In the genomic region with DNA sequence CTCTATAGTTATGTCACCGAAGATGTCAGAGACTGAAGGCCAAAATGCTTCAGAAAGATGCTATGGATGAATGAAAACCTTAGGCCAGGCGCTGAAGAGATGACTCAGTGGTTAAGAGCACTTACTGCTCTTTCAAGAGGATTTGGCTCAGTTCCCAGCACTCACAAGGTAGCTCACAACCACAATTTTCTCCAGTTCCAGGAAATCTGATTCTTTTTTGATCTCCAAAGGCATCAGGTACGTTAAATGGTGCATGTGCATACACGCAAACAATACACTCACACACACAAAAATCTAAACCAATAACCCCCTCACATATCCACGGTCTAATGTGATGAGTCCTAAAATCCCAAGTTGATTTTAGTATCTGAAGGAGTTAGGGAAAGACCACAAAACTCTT, we compare ENCODE assay signal across 8 mouse cellular contexts. TPM values are rescaled to one million over a fixed set of nuclear protein-coding genes. Genes with fewer than 3 reads are reported as not detected.
A peak's percentile ranks its signal among the peaks of the same experiment; 100 is the strongest.
DNase-seq lines count a peak whose midpoint lies in the region; ATAC-seq lines count a peak whose summit lies in the region.

No protein-coding gene starts in this region.

- H3K9ac ChIP-seq in intestine, embryonic 15.5 days = no peak overlapping the region

- intact Hi-C loops in left cerebral cortex, postnatal 25 days (cut with DNase I) = loop anchor here (2.0 kb wide), 1 partner anchor 111 kb away; a partner anchor contains a TSS

- no peaks in the 10 kb centered on the region for H3K36me3 ChIP-seq in intestine, embryonic 15.5 days

- no peak overlapping the region for H3K27ac ChIP-seq in intestine, embryonic 15.5 days

- no peak for ATAC-seq in cerebellum, adult (ENCODE audit: insufficient number of reproducible peaks, low FRiP score, low TSS enrichment)
- no peak for ATAC-seq in intestine, embryonic 15.5 days
- no peak for ATAC-seq in activated CD4-positive, CD25-positive, alpha-beta regulatory T cell, adult 4 months

- H3K4me3 ChIP-seq in intestine, embryonic 15.5 days (replicated peaks) = no peak overlapping the region; the same call in 1 of the 2 replicates

- DNase-seq in cerebellum, adult 11-12 months = peak; percentile 21
- peak; percentile 31 for DNase-seq in A20 (ENCODE audit: low read depth, low spot score)
- peak; percentile 28 for DNase-seq in cerebellum, adult 9-11 months
- DNase-seq in lung, postnatal 14 days = peak; percentile 17
- DNase-seq in left cerebral cortex, postnatal 25 days (ENCODE audit: low spot score in 2 of 2) = no peak

- no peaks in the 10 kb centered on the region for H3K27me3 ChIP-seq in intestine, embryonic 15.5 days (replicated peaks)

- peak overlapping the region; percentile 62 for H3K4me2 ChIP-seq in intestine, embryonic 15.5 days (replicated peaks)

- H3K4me1 ChIP-seq in intestine, embryonic 15.5 days (replicated peaks) = peaks cover 7% of the 10 kb centered on the region; the same call in 1 of the 2 replicates

- WGBS in intestine, embryonic 15.5 days = 63% methylated on average over 5 of the region's 5 CpGs

- H3K9me3 ChIP-seq in intestine, embryonic 15.5 days = no peaks in the 10 kb centered on the region

RNA-seq across cellular contexts. Expression of a gene that starts 1.2 kb away (rescaled TPM):
- 44.4 and 49.6 TPM in 2 replicates for polyA plus RNA-seq in intestine, embryonic 15.5 days (2015; fragmentation: Nextera tagmentation; extraction: Ambion mirVana)
- polyA plus RNA-seq in activated CD4-positive, CD25-positive, alpha-beta regulatory T cell, adult 4 months (2017; shearing (Covaris generic)) = 10 to 100 TPM; 17.2 to 18.4 TPM
- total RNA-seq in left cerebral cortex, postnatal 25 days (2021) = 10 to 100 TPM; 13.8 to 16.9 TPM

RNA-seq across cellular contexts. Expression of a gene that starts 1.5 kb away (rescaled TPM):
- polyA plus RNA-seq in intestine, embryonic 15.5 days (2015; fragmentation: Nextera tagmentation; extraction: Ambion mirVana) = 5.3 and 6.1 TPM in 2 replicates
- polyA plus RNA-seq in activated CD4-positive, CD25-positive, alpha-beta regulatory T cell, adult 4 months (2017; shearing (Covaris generic)) = under 1 TPM; 0.26 to 0.98 TPM
- total RNA-seq in left cerebral cortex, postnatal 25 days (2021) = 1 to 10 TPM; 2.1 to 2.3 TPM

Comparison
In these comparisons a context has a peak if more than half of its experiments do, and no peak if none do; other contexts are left out.
1. DNase-seq: peak in cerebellum, adult 11-12 months (single experiment), A20 (single experiment), cerebellum, adult 9-11 months (single experiment) and lung, postnatal 14 days (single experiment); none in left cerebral cortex, postnatal 25 days (0 of 2).